Mouse (Mus musculus): Measurements from ENCODE around the gene Manba.

The Manba gene

DNA sequence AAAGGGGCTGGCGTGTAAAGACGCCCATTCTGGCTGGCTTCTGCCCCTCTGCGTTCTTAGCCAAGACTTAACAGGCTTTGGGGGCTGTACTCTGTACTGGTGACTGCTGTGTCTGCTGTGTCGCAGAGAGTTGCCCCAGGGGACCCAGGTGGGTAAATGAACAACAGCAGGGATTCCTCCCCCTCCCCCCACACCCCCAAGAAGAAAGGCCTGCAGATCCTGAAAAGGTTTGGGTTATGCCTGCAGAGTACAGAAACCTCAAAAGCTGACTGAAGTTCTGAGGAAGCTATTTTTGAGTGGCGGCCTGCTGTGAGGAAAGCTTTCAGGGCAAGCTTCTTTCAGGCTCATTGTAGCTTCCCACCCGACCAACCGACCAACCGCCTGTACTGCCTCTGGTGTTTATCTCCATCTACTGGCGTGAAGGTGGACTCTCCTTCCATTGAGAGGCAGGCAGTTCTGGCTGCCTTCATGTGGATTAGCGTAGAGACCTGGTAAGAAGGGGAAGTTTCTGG lies 96.3 kb downstream of the Manba start:
- DNase-seq (ENCODE audit: inconsistent ontology term): peak; percentile 64

DNA sequence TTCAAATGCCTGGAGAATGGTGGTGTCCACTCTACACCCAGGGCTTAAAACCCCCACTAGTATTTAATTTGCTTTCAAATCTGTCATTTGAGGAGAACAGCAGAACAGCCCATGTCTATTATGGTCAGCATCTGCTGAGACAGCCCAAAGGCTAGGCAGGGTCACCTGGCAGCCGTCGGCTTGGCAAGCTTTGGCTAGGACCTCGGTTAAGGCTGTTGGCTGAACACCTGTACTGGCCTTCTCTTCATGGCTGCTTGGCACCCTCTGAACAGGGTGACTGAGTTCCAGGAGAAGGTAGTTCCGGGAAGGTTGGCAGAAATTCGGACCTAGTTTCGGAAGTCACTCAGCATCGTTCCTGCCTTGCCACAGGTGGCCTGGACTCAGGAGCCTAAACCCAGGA lies 96.8 kb downstream of the Manba start:
- no peak for DNase-seq (ENCODE audit: inconsistent ontology term)

DNA sequence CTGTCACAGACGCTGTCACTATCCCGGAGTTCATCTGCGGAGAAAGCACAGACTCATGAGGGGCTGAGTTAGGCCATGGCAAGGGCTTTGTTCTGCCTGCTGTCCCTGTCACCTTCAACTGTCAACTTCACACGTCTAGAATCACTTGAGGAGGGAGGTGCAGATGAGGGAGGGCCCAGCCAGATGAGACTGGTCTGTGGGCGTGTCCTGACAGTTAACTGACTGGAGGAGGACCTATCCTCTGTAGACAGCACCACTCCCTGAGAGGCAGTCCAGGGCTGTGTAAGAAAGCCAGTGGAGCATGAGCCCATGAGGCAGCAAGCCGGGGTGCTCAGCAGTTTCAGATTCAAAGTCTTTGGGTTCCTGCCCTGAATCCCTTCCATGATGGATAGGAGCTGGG lies 100.1 kb downstream of the Manba start:
- DNase-seq (ENCODE audit: inconsistent ontology term): no peak

DNA sequence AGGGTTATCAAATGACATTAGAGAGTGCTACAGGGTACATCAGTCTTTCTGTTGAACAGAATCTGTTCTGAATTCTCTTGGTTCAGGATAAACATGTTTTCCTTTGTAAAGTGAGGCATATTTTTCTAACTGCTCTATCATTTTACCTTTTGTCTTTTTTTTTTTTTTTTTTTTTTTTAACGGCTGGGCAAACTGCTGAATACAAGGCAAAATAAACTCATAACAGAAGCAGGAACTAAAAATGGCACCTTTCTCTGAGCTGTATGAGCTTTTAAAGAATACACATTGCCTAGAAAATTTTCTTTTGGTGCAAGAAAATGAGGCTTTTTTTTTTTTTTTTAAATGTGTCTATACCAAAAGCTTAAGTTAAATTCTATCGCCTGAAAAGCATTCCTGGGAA lies 100.6 kb downstream of the Manba start:
- no peak for DNase-seq (ENCODE audit: inconsistent ontology term)

DNA sequence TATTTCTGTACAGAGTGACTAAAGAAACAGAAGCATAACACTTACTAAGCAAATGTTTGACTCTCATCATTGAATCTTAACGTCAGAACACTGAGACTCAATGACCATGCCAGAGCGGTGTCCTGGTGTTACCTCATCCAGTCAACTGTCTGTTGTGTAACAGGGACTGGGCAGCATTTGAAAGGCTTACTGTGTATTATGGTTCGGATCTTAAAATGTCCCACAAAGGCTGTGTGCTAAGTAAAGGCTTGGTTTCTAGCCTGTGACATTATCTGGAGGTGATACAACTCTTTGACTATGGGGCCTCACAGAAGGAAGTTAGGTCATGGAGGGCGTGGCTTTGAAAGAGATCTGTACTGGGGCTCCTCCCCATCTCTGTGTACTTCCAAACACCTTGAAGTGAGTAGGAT lies 101.1 kb downstream of the Manba start:
- DNase-seq (ENCODE audit: inconsistent ontology term): no peak

DNA sequence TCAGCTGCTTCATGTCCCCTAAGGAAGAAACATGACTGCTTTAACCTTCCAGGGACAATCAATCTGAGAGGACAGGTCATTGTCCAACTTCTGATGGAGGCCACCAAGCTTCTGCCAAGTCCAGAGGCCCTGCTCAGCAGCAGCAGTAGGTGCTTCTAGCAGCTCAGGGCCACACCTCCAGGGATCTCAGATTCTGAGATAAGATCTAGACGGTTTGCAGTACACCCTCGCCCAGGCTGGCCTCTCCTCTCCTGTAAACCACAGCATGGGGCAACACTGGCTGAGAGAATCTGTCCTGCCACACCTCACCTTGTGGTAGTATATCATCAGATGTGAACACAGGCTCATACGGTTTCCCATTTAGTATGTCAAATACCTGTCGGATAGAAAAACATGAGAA lies 105.1 kb downstream of the Manba start:
- DNase-seq (ENCODE audit: inconsistent ontology term): no peak

DNA sequence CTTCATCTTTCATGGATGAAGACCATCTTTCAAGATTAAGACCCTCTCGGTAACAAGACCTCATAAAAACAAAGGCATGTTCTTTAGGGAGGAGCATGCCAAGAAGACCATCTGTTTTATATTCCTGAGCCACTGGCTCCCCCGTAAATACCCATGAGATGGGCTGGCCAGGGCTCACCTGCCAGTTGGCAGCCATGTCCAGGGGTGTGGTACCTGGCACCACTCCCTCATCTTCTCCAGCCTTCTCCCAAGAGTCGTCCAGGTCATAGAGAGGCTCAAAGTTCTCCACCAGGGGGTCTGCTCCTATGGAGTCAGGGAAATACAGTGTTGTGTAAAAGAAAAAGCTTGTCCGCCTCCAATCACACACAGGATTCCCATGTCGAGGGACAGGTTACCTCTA lies 106.0 kb downstream of the Manba start:
- no peak for DNase-seq (ENCODE audit: inconsistent ontology term)

DNA sequence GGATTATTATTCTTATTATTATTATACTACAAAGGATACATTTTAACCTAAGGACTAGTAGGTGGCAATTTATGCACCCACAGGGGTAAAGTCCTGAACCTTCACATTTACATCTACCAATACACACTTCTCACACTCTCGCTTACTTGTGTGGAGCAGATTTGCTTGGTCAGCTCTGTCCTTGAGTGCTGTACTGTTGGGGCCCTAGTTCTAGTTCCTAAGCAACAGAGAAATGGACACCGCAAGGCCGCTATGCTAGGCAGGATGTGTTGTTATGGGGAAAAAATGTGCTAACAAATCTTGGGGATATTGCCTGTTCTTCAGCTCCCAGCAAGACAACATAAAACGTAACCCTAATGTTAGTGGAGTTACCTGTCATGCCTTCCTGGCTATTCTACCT lies 106.6 kb downstream of the Manba start:
- DNase-seq (ENCODE audit: inconsistent ontology term): no peak

DNA sequence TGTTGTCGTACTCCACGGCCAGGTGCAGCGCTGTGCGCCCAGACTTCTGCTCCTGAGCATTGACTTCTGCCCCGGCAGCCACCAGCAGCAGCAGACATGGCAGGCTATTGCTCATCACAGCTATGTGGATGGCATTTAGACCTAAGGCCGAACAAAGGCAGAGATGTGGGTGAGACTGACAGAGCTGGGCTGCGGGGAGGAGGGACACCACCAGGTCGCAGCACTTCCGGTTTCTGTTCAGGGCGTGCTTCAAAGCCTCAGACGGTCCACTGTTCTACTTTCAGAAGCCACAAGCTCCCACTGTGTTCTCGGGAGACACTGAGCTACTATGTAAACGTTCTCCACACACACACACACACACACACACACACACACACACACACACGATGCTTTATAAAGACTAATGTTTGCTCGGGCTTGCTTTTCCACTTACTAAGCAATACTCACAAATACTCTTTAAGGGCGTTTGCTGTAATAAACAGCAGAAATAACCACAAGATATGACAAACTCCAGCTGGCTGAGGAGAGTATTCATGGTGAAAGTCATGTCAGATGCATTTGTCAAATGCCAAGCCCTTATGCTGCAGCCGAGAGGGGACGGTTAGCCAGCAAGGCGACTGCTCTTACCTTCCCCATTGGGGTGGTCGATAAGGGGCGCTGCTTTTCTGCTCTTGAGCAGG lies 109.0 kb downstream of the Manba start:
- no peak for DNase-seq (ENCODE audit: inconsistent ontology term)

DNA sequence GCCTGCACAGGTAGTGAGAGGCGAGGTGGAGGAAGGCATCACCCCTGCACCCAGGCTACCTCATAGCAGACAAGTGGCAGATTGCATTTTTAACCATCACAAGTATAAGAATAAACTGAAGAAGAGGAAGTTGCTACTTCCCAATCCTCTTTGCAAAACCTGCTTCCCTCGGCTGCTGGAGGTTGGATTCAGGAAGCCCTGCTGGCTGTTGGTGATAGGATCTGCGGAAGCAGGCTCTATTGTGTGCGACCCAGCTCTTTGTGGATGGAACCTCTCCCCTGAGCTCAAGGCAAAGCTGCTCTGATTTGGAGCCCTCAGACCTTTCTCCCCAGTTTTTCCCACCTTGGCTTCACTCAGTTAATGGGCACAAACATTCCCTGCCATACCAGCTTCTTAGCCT lies 111.6 kb downstream of the Manba start:
- no peak for DNase-seq (ENCODE audit: inconsistent ontology term)

DNA sequence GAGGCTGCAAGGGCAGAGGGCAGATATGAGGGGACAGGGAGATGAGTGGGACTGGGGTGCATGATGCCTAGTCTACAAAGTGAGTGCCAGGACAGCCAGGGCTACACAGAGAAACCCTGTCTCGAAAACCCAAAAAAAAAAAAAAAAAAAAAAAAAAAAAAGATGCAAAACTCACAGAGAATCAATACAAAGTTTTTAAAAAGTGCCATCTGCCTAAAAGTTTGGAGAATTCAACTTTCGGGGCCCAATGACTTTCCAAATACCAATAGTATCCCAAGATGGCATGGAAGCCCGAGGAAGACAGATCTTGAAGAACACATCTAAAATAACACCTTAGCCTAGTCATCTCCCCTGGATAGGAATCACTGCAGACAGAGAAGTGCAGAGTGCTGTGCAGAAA lies 112.9 kb downstream of the Manba start:
- DNase-seq (ENCODE audit: inconsistent ontology term): no peak

DNA sequence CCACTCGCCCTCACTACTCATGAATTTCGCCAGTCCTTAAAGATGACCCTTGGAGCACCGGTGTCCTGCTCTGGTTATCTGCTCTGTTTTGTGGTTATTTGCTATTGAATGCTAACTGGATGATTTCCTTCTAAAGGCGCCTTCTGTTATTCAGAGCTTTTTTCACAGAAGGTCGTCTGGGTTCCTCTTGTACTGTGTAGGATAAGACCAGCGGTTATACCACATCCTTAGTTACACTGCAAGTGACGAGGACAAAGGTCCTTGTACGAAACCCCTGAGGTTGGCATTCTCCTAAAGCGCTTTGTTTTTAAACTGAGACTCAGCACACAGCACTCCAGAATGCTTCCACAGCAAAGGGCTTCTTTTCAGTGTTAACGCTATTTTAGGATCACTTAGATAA lies 117.3 kb downstream of the Manba start:
- DNase-seq (ENCODE audit: inconsistent ontology term): no peak

DNA sequence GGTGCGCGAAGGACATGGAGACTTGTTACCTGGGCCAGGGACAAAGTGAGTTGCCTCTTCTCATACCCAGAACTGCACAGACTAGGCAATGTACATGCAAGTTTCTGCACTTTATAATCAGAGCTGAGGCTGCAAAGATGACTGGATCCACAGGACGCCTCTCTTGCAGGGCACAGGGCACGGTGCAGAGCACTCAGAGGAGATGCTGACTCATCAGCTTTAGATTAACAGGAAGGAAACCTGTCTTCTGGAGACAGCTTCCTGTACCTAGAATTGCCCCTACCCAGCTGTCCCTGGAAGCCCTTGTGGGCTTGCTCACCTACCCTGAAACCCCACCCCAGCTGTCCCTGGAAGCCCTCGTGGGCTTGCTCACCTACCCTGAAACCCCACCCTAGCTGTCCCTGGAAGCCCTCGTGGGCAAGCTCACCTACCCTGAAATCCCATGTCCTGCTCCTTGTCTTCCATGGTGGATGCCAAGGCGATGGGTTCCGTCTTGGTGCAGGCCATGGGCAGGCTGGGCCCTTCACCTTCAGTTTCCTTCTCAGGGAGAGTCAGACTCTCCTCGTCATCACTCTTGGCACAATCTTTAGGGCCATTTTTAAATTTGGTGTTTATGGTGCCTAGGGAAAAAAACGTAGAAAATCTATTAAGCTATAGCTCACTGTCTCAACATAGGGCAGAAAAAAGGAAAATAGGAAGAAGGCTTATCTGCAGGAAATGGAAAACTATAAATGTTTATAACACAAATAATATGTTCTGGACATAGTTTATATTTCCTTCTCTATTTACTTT lies 119.4 kb downstream of the Manba start:
- no peak for DNase-seq (ENCODE audit: inconsistent ontology term)

DNA sequence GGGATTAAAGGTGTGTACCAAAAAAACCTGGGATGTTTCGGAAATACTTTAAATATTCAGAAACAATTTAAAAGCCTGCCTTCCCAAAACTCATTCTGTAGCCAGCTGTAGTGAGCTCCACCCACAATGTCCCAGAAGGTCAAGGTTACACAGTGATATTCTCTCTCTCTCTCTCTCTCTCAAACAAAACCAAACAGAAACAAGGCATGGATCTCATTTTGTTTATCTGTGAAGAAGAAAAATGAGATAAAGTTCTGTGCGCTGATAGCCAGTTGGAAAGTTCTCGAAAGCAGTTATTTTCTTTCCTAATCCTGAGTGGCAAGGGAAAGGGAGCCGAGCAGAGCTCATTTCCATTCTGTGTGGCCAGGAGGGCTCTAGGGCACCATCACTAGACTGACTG lies 120.1 kb downstream of the Manba start:
- DNase-seq (ENCODE audit: inconsistent ontology term): no peak

DNA sequence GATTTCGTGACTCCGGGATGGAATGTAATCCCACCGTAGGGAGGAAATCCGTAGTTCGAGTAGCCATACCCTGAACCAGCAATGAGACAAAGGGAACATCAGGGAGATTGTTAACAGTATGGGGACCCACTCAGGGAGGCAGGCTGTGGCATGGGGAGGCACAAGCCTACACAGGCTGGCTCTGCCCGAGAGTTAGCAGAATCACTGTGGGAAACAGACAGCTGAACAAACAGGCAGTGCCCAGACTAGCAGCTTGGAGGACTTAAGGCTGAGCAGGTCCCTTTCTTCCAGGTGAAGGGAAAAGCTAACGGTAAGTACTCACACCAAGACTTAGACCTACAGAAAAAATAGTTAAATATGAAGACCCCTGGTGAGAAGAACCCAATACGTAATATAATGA lies 121.2 kb downstream of the Manba start:
- no peak for DNase-seq (ENCODE audit: inconsistent ontology term)

DNA sequence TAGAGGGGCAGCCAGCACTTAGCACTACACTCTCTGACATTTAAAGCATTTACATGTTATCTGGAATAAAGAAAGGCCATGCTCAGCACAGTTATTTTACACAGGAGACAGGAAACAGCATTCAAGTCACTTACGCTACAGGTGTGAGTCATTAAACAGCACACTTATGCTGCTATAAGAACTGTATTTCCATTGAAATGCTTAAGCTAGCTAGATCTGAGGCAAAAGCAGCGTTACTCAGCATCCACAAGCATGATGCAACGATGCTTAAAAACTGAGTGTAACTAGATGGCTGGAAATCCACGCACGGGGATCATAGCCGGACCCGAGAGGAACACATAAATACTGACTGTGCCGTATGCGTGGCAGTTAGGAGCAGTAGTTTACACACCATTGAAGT lies 121.6 kb downstream of the Manba start:
- DNase-seq (ENCODE audit: inconsistent ontology term): no peak

DNA sequence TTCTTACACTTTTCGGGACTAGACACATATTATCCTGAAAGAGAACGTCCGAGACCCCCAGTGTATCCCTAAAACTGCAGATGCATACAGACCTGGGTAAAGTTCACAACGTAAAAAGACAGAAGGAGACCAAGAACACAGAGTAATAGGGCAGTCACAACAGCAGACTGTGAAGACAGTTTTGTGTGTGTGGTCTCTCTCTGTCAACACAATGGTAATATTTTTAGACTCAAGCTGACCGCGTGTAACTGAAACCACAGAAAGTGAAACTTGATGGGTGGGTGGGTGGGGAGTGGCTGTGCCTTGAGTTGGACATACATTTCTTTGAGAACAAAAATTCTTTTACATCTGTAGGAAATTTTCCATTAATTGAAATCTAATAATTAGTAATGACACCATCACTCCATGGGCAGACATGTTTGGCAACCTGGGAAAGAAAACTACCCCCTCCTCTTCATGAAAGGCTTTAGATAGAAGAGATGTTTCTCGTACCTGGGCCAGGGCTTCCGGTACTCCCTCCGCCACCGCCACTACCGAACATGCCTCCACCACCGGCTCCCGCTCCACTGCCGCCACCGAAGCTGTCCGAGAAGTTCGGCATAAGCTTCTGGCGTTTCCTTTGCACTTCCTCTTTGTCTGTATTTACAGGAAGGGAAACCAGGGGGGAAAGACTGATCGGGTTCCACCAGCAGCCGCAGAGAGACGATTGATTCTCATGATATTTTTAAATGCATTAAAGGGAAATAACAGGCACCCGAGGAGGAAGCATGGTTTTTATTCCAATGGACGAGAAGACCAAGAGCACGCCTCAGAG lies 122.5 kb downstream of the Manba start:
- no peak for DNase-seq (ENCODE audit: inconsistent ontology term)

DNA sequence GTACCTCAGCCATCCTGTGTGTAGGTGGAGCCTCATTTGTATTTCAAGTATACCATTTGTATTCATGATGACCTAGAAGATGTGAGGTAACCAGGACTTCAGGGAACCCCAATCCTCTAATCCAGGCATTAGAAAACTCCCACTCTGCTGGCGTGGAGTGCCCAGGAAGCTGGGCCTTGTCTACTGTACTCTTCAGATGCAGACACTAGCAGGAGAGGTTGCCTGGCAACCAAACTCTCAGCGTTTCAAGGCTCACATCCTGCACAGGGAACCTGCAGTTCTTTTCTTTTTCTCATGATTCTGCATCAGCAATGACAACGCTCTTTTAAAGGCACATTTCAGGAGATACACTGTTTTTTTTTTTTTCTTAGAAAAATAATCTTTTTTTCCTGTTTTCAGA lies 124.8 kb downstream of the Manba start:
- DNase-seq (ENCODE audit: inconsistent ontology term): no peak

DNA sequence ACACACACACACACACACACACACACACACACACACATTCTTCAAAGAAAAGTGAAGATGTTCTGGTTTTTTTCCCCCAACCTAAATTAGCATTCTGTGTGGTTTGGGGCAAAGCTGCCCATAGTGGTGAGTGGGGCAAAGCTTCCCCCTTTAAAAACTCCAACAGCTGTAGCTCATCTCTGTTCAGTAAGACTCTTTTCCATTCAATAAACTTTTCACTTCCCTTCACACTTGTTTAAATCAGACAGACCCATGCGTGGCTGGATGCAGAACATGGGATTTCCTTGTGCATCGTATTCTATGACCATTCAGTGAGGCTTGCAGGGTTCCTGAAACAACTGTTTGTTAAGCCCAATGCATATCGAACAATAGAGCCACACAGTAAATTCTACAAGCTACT lies 129.0 kb downstream of the Manba start:
- no peak for DNase-seq (ENCODE audit: inconsistent ontology term)

DNA sequence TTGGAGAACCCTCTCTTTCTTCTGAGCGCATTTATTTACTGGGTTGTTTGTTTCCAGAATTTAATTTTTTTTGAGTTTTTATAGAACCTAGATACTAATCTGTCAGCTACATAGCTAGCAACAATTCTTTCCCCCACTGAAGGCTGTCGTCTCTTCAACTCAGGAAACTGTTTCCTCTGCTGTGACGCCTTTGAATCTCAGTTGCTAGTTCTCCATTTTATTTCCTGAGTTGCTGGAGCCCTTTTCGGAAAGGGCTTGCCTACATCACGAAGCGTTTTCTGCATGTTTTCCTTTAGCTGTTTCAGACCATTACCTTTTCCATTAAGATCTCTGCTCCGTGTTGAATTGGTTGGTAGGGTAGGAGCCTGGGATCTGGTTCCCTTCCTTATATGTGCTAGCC lies 131.3 kb downstream of the Manba start:
- DNase-seq (ENCODE audit: inconsistent ontology term): no peak

Data from Muller cell, postnatal 12 days (primary cell).